Mouse (Mus musculus): ENCODE measurements around the gene Smad1. TPM values are rescaled to one million over a fixed set of nuclear protein-coding genes. Genes with fewer than 3 reads are reported as not detected.

Smad1 gene
- polyA plus RNA-seq, 1 experiment from 2014 or later: 64.2 TPM

DNA sequence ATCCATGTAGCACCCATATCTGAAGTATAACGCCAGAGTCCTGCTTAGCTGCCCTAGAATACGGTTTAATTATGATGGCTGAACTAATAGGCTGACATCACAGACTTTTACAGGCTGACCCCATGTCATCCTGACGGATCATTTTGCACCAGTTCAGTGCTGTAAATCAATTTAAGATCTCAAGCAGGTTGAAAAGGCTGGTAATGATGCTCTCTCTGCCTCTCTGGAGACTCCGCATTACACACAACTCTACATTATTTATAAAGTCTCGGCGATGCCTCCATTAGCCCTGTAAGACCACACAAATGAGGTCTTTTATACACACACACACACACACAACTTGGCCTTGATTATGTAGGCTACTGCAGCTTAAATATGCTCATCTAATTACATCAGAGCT, 2.4 kb downstream of the Smad1 start:
- 36% methylated on average over 6 of the region's 6 CpGs for WGBS
- Histone ChIP-seq H3K4me2 (peak overlapping the region; percentile 78), H3K27me3 (no peaks in the 10 kb centered on the region), H3K36me3 (no peaks in the 10 kb centered on the region), H3K9ac (peak overlapping the region; percentile 99), H3K9me3 (no peaks in the 10 kb centered on the region), H3K27ac (peak overlapping the region; percentile 99), H3K4me3 (peak overlapping the region; percentile 82), H3K4me1 (replicated peaks) (peaks cover 61% of the 10 kb centered on the region)
- no peak for ATAC-seq (ENCODE audit: low FRiP score)

DNA sequence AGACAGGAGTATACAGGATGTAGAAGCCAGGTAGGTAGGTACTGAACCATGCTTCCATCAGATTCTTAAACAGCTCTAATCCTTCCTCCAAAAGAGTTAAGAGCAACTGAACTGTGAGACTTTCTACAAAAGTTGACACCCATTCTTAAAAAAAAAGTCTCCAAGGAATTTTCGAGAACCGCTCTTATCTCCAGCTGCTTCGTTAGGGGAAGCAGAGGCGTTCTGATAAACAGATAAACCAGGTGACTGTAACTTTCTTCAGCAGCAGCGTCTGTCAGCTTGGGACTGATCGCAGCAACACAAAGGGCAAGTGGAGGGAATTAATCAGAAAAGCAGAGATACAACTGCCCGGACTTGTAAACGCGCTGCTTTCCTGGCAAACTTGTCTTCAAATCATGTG, 5.3 kb downstream of the Smad1 start:
- Histone ChIP-seq H3K36me3 (peaks cover 6% of the 10 kb centered on the region), H3K27ac (no peak overlapping the region), H3K9me3 (no peaks in the 10 kb centered on the region), H3K4me3 (no peak overlapping the region), H3K4me1 (replicated peaks) (peaks cover 78% of the 10 kb centered on the region), H3K27me3 (no peaks in the 10 kb centered on the region), H3K4me2 (no peak overlapping the region), H3K9ac (no peak overlapping the region)
- ATAC-seq (ENCODE audit: low FRiP score): no peak
- 74% methylated on average over 9 of the region's 9 CpGs for WGBS

DNA sequence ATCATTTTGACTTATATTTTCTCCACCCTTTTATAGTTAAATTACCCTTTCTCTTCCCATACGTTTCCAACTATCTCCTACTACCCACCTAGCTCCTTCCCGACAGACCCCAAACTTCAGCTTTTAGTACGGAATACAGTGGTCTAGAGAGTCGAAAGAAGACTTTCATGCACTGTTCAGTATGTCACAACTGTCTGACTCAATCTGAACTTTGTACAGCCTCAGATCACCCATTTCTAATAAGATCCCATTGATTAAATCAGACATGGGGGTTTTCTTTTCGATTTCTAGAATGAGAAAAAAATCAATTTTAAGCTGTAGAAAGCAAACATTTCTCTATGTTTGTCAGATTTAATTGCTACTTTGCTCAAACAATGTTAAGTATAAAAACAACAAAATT, 6.1 kb downstream of the Smad1 start:
- Histone ChIP-seq H3K27ac (no peak overlapping the region), H3K9me3 (no peaks in the 10 kb centered on the region), H3K4me2 (no peak overlapping the region), H3K4me3 (no peak overlapping the region), H3K9ac (no peak overlapping the region), H3K27me3 (no peaks in the 10 kb centered on the region), H3K4me1 (replicated peaks) (peaks cover 84% of the 10 kb centered on the region), H3K36me3 (peaks cover 7% of the 10 kb centered on the region)
- no peak for ATAC-seq (ENCODE audit: low FRiP score)
- 88% methylated on average over 5 of the region's 5 CpGs for WGBS

DNA sequence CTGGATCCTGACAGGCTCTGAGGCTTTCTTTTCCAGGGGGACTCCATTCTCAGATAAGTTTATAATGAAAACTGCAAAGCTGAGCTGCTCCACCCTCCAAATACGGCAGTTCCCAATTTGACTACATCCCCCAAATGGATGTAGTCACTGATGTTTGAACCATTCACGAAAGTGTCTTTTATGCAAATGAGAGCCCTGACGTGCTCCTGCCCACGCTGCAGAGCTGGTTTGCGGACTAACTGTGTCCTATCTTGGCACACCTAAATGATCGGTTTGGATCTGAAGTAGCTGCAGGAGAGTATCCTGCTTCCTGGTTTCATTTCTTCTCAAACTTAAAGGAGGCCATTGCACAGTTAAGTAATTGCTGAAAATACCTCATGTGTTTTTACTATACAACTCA, 6.7 kb downstream of the Smad1 start:
- H3K4me2 ChIP-seq: no peak overlapping the region
- H3K36me3 ChIP-seq: peaks cover 7% of the 10 kb centered on the region
- no peaks in the 10 kb centered on the region for H3K27me3 ChIP-seq
- peaks cover 86% of the 10 kb centered on the region for H3K4me1 ChIP-seq (replicated peaks)
- ATAC-seq (ENCODE audit: low FRiP score): no peak
- no peak overlapping the region for H3K27ac ChIP-seq
- no peak overlapping the region for H3K4me3 ChIP-seq
- no peaks in the 10 kb centered on the region for H3K9me3 ChIP-seq
- 45% methylated on average over 6 of the region's 6 CpGs for WGBS
- H3K9ac ChIP-seq: no peak overlapping the region

DNA sequence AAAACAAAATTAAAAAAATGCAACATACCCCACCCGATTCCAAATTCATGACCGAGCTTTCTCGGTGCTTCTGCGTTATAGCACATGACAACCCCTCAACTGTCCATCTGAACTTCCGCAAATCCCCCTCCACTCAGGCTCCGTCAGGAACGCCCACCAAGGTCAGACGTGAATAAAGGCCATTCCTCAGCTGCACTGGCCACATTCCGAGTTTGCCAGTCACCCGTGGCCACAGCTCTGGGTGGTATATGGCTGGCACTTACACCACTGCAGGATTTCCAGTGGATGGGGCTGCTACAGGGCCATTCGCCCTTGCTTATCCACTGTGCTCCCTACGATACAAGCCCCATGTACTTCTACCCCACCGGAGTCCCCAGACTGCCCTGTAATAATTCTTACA, 7.9 kb downstream of the Smad1 start:
- 73% methylated on average over 13 of the region's 13 CpGs for WGBS
- no peaks in the 10 kb centered on the region for H3K27me3 ChIP-seq
- H3K4me1 ChIP-seq (replicated peaks): peaks cover 80% of the 10 kb centered on the region
- H3K27ac ChIP-seq: no peak overlapping the region
- H3K4me2 ChIP-seq: no peak overlapping the region
- no peak overlapping the region for H3K9ac ChIP-seq
- no peak for ATAC-seq (ENCODE audit: low FRiP score)
- H3K36me3 ChIP-seq: peaks cover 7% of the 10 kb centered on the region
- H3K4me3 ChIP-seq: no peak overlapping the region
- H3K9me3 ChIP-seq: no peaks in the 10 kb centered on the region

DNA sequence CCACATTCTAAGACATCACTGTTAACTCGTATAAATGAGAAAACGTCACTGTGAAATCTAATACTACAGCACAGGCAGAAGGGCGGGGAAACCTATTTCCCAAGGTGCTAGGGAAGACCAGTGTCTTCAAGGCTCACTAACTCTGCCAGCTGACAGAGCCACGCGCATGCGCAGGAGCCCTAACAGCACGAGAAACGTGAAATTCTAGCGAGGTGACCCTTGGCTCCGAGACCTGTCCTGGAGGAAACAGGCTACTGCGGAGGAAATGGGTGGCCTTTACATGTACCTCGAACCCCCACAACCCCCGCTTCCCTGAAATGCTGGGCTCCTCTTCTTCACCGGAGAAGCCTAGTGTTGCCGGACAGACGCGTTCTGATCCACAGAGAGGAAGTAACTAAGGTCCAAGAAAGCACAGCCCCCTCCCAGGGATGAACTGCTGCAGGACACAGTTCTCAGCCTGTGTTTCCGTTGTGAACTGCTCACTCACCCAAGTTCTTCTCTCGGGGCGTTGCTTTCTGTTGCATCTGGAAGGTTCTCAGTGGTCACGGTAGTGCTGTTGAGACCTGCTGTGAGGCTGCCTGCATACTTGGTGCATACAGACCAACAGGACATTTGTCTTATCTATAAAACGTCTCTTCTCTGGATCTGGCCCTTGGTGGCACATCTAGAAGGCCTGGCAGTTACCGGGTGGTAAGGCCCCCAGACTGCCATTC, 10.1 kb downstream of the Smad1 start:
- WGBS: 88% methylated on average over 23 of the region's 23 CpGs
- no peak for ATAC-seq (ENCODE audit: low FRiP score)
- no peak overlapping the region for H3K4me2 ChIP-seq
- H3K9me3 ChIP-seq: no peaks in the 10 kb centered on the region
- no peak overlapping the region for H3K4me3 ChIP-seq
- no peak overlapping the region for H3K27ac ChIP-seq
- H3K9ac ChIP-seq: no peak overlapping the region
- peaks cover 79% of the 10 kb centered on the region for H3K4me1 ChIP-seq (replicated peaks)
- no peaks in the 10 kb centered on the region for H3K27me3 ChIP-seq
- peaks cover 7% of the 10 kb centered on the region for H3K36me3 ChIP-seq

DNA sequence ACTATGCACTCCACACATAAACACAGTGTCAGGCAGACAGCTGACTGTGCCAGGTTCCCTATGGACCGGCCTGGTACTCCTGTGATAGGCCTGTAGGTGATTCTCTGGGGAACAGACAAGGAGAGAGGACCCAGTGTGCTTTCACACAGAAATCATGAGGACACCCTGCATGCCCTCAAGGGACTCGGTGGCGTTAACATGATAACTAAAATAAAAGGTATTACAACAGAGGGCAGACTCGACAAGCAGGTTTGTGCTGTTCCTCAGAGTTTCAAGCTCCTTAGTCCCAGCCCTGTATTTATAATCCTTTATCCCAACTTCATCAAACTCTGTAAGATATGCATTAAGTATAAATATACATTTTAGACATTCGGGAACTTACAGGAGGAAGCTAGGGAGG, 12.5 kb downstream of the Smad1 start:
- no peak overlapping the region for H3K4me3 ChIP-seq
- no peaks in the 10 kb centered on the region for H3K27me3 ChIP-seq
- H3K27ac ChIP-seq: no peak overlapping the region
- H3K9ac ChIP-seq: no peak overlapping the region
- H3K4me1 ChIP-seq (replicated peaks): peaks cover 82% of the 10 kb centered on the region
- H3K4me2 ChIP-seq: no peak overlapping the region
- H3K36me3 ChIP-seq: peaks cover 7% of the 10 kb centered on the region
- WGBS: 96% methylated on average over 5 of the region's 5 CpGs
- no peaks in the 10 kb centered on the region for H3K9me3 ChIP-seq
- no peak for ATAC-seq (ENCODE audit: low FRiP score)

DNA sequence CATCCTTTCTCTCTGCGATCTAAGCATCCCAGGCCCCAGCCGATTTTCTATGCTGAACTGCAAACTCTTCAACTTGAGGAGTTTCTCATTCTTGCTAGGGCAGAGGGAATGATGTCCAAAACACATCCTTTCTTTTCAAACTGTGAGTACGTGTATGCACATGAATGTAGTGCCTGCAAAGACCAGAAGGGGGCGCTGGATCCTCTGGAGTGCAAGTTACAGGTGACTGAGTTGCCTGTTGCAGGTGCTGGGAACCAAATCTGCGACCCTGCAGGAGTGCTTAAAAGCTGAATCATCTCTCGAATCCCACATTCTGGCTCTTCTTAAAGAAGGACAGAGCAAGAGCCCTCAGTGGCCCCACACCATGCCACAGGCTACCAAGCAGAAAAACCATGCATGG, 13.0 kb downstream of the Smad1 start:
- H3K9me3 ChIP-seq: no peaks in the 10 kb centered on the region
- H3K36me3 ChIP-seq: peaks cover 7% of the 10 kb centered on the region
- H3K4me1 ChIP-seq (replicated peaks): peaks cover 84% of the 10 kb centered on the region
- H3K4me3 ChIP-seq: no peak overlapping the region
- H3K4me2 ChIP-seq: no peak overlapping the region
- H3K27ac ChIP-seq: no peak overlapping the region
- WGBS: 81% methylated on average over 6 of the region's 6 CpGs
- no peaks in the 10 kb centered on the region for H3K27me3 ChIP-seq
- ATAC-seq (ENCODE audit: low FRiP score): no peak
- no peak overlapping the region for H3K9ac ChIP-seq

DNA sequence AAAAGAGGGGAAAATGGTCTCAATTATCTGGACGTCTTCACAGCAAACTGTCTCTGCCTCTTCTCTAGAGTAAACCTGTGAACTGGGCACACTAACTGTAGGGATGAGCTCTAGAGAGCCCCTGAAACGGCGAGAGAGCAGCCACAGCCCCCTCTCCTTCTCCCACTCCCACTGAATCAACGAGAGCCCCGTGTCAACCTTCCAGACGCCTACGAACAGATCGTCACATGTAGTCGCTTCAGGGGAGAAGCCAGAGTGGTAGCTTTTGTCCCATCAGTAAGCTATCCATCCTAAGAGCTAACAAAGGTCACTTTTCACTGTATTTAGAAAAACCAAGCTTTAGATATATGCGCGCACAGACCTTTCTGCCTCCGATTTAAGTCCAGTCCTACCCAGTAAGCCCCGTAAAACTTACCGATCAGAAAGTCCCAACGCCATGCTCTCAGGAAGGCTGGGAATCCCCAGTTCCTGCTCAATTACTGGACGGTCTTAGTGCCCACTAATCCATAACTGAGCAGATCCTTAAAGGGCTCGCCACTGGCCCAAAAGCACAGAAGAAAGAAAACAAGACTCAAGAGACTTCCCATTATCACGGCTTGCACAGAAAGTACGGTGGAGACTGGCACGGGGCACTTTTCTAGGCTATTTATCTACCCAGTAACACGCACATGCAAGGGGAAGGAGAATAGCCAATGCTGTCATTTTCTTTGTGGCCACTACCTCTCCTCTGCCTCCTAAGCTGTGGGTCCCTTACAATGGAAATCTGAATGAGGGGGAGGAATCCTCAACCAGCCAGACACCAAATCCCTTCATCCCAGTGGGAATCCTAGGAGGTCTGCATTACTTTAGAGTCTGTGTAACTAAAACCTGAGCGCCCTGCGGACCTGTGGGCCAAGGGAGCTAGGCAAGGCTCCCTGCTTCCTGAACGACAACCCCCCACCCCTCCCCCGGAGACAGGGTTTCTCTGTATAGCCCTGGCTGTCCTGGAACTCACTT, 14.7 kb downstream of the Smad1 start:
- WGBS: 23% methylated on average over 25 of the region's 25 CpGs
- no peaks in the 10 kb centered on the region for H3K9me3 ChIP-seq
- no peak overlapping the region for H3K4me3 ChIP-seq
- peaks cover 7% of the 10 kb centered on the region for H3K36me3 ChIP-seq
- no peak overlapping the region for H3K27ac ChIP-seq
- H3K27me3 ChIP-seq: no peaks in the 10 kb centered on the region
- peak overlapping the region; percentile 36 for H3K4me2 ChIP-seq
- peak overlapping the region; percentile 25; the same call in 1 of the 2 replicates for H3K9ac ChIP-seq
- peaks cover 78% of the 10 kb centered on the region for H3K4me1 ChIP-seq (replicated peaks)
- ATAC-seq (ENCODE audit: low FRiP score): no peak

DNA sequence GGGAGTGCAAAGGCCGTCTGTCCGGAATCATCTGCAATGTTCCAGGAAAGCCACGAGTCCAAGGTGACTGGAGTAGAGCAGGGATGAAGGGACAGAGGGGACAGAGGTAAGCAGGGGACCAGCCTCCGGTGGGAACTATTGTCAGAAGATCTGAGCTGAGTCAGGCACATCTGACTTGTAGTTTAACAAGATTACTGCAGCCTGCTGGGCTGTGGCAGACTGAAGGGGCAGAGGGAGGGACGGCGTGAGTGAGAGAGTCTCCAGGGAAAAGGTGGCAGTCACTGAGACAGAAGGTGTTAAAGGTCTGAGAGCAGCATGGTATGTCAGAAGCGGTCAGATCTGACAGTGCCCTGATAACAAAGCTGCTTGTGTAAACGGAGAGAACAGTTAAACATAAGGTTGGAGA, 16.5 kb downstream of the Smad1 start:
- WGBS: 14% methylated on average over 8 of the region's 8 CpGs
- Histone ChIP-seq H3K9me3 (no peaks in the 10 kb centered on the region), H3K4me1 (replicated peaks) (peaks cover 73% of the 10 kb centered on the region), H3K9ac (peak overlapping the region; percentile 51), H3K27ac (peak overlapping the region; percentile 9; the same call in 1 of the 2 replicates), H3K4me3 (no peak overlapping the region), H3K4me2 (0 out of 2 replicates have a peak overlapping the region, but pooled peaks have one; percentile 8), H3K36me3 (no peaks in the 10 kb centered on the region), H3K27me3 (no peaks in the 10 kb centered on the region)
- ATAC-seq (ENCODE audit: low FRiP score): no peak

DNA sequence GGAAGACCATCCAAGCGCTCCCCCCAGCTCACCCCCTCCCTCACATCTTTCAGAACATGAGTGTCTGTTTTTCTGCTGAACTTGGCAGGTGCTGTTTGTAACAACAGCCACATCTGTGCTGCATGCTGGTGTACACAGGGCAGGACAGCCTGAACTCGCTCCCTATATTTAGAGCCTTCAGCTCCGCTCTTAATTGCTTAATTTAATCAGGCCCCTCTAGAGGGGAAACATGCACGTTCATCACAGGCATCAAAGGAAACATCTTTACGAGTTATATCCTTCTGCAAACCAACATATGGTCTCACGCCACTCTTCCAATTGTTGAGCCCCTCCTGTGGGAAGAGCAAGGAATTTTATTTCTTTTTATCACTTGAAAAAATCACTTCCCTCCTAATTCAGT, 17.5 kb downstream of the Smad1 start:
- WGBS: 40% methylated on average over 6 of the region's 6 CpGs
- Histone ChIP-seq H3K4me1 (replicated peaks) (peaks cover 67% of the 10 kb centered on the region), H3K27ac (no peak overlapping the region), H3K4me3 (no peak overlapping the region), H3K36me3 (peaks cover 5% of the 10 kb centered on the region), H3K9me3 (no peaks in the 10 kb centered on the region), H3K9ac (no peak overlapping the region), H3K4me2 (no peak overlapping the region), H3K27me3 (no peaks in the 10 kb centered on the region)
- peak; percentile 40; the same call in 1 of the 2 replicates for ATAC-seq (ENCODE audit: low FRiP score)

DNA sequence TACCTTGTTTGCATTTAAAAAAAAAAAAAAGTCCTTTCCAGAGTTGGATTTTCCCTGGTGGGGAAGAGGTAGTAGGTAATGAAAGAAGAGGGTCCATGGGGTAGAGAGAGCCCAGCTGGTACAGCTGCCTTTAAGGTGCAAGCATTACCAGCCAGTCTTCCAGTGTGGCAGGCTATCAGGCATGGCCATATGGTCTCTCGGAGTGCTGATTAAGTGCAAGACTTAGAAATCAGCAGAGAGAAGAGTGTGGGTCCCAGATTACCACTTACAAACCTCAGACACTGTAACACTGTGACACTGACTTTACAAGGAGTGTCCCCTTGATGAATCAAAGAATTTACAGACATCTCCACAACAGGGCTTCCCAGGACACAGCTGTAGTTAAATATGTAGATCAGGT, 18.9 kb downstream of the Smad1 start:
- Histone ChIP-seq H3K4me1 (replicated peaks) (peaks cover 61% of the 10 kb centered on the region), H3K4me3 (no peak overlapping the region), H3K36me3 (peaks cover 6% of the 10 kb centered on the region), H3K4me2 (no peak overlapping the region), H3K9me3 (no peaks in the 10 kb centered on the region), H3K9ac (no peak overlapping the region), H3K27ac (no peak overlapping the region), H3K27me3 (no peaks in the 10 kb centered on the region)
- ATAC-seq (ENCODE audit: low FRiP score): no peak
- WGBS: 52% methylated on average over 1 of the region's 1 CpGs
